Mouse (Mus musculus): ENCODE measurements around the gene Tmem39a. TPM values are rescaled to one million over a fixed set of nuclear protein-coding genes. Genes with fewer than 3 reads are reported as not detected.

Tmem39a gene
- total RNA-seq, 1 experiment from 2014 or later: 80.8 TPM

GRCm38 (mm10) chr16:38635833-38636390 is 77.4 kb downstream of the Tmem39a start:
- no peak for DNase-seq

GRCm38 (mm10) chr16:38636682-38637081 is 78.2 kb downstream of the Tmem39a start:
- no peak for DNase-seq

GRCm38 (mm10) chr16:38637085-38637484 is 78.6 kb downstream of the Tmem39a start:
- DNase-seq: no peak

Other genes starting within 250 kb of the Tmem39a start
- gene Maats1, start 216.6 kb upstream of the Tmem39a start, total RNA-seq (2021): 0.36 and 0.48 TPM in 2 replicates
- 271 and 273 TPM in 2 replicates for gene Cox17, start 211.7 kb upstream of the Tmem39a start, total RNA-seq (2021)
- not detected in 2 replicates for gene Gm21987, start 211.7 kb upstream of the Tmem39a start, total RNA-seq (2021)
- gene Popdc2, start 196.5 kb upstream of the Tmem39a start, total RNA-seq (2021): 1.5 TPM in 2 replicates
- gene Pla1a, start 125.6 kb upstream of the Tmem39a start, total RNA-seq (2021): 30.8 and 37.4 TPM in 2 replicates
- gene Adprh, start 106.0 kb upstream of the Tmem39a start, total RNA-seq (2021): 44.3 and 52.0 TPM in 2 replicates
- 0.67 TPM in 1 of 2 replicates, not detected in the other for gene Cd80, start 103.1 kb upstream of the Tmem39a start, total RNA-seq (2021)
- 39.1 and 44.3 TPM in 2 replicates for gene Timmdc1, start 36.0 kb upstream of the Tmem39a start, total RNA-seq (2021)
- gene Poglut1, start 8.4 kb upstream of the Tmem39a start, total RNA-seq (2021): 29.6 and 34.0 TPM in 2 replicates
- gene Arhgap31, start 154.6 kb downstream of the Tmem39a start, total RNA-seq (2021): 26.1 and 28.4 TPM in 2 replicates
- gene B4galt4, start 183.6 kb downstream of the Tmem39a start, total RNA-seq (2021): 7.4 and 12.0 TPM in 2 replicates
- 0.70 and 1.3 TPM in 2 replicates for gene Upk1b, start 241.6 kb downstream of the Tmem39a start, total RNA-seq (2021)

Data from adrenal gland, postnatal 25 days (tissue).